Mouse (Mus musculus) frontal cortex, postnatal 36 days (tissue): ENCODE measurements at regions not wholly inside any gene's neighbourhood (a gene's known extent, or its start where the extent isn't known, plus 50 kb on each side); places are given as distances from the start of the nearest gene placed in this dataset.

Experiments
- DNase-seq, 2 experiments: peaks; one replicate each; pipeline ENCODE4 v3.0.0; 2022; ENCODE audit warnings: low spot score in 2 of 2

DNA sequence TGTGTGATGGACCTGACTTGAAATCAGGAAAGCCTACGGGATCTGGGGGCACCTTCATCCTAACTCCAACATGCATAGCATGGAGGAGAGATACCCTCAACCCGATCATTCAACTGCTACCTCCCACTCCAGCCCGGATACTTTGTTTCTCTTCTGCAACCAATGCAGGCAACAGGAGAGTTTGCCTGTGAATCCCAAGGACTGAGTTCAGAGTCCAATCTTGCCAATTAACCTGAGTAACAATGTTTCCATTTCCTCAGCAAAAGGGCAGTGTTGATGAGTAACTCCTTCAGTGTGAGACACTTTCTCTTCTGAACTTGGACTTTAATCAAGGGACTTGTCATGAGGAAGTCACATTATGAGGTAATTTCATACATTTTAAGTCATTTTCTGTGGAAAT lies 129.1 kb upstream of the Gdf10 start:
- no peak for DNase-seq

DNA sequence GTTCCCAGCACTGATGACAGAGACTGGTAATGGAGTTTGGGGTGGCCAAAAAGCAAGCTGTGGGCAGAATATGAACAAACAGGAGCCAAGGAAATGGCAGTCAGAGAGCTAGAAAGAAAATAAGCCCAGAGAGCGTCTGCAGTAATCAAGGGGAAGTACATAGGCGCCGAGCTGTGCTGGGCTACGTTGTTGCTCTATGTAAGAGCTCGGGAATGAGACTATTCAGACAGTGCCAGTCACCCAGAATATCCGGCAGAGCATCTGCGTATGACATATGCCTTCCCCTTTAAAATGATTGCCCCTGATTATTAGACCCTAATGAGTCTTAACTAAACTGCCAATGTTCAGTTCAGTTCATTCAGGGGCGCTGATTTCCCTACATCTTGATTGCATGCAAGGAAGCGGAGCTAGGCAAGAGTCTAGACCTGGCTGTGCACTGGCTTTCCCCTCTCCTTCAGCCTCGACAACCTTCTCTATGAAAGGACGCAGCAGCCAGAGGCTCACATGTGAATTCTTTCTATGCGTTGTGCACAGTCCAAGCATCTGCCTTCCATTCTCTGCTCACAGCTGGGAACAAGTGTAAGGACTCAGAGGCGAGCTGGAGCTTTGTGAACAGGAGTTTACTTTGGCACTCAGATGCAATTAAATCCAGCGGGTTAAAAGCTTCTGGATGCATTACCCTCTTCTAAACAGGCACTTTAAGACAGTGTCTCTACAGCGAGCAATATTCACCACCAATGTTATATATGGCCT lies 125.7 kb upstream of the Gdf10 start:
- DNase-seq = no peak

DNA sequence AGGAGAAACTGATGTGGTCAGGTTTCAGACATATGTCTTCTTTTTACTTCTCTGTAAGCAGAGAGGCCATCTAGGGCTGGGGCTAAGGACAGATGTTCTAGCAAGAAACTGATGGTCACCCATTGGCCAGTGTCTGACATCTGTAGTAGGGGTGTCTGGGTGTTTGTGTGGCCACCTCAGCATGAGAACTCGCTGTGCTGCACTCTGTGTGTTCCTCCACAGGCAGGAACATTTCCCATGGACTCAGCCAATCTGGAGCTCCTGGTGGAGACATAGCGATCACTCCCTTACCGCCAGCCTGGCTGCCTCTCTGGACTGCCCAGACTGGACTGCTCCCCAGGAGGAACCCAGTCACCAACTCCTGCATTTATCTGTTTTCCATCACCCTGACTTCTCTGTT lies 119.1 kb upstream of the Gdf10 start:
- DNase-seq = no peak

DNA sequence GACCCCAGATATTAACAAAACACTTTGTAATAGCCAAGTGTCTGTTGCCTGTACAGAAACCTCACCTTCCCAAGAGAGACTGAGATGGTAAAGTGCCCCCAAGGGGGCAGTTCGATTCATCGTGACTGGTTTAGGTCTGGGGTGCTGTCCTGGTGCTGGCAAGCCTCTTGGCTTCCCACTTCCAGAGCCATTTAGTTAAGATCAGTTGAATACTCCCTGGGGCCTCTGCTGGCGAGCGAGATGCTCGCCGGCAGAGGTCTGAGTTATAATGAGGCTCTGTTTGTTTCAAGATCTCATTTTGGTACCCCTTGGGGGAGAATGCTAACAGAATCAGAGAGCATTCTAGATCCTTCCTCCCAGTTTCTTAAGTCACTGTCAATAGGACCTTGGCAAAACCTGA lies 118.7 kb upstream of the Gdf10 start:
- DNase-seq = no peak

DNA sequence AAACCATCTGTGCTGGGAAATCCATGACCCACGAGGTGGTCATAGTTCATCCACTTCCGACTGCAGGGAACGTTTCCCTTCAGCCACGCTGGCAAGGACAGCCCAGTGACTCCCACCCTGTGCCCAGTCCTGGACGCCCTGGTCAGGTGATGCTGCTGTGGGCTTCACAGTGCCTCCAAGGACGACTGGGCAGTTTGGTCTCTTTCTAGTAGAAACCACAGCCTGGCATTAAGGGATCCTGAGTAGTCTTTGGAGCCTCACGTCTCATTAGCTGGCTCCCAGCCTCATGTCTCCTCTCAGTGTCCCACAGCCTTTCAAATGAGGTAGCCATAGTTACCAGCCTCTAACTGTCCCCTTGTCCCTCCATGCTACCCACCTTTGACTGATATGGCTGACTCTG lies 116.2 kb upstream of the Gdf10 start:
- DNase-seq = no peak

DNA sequence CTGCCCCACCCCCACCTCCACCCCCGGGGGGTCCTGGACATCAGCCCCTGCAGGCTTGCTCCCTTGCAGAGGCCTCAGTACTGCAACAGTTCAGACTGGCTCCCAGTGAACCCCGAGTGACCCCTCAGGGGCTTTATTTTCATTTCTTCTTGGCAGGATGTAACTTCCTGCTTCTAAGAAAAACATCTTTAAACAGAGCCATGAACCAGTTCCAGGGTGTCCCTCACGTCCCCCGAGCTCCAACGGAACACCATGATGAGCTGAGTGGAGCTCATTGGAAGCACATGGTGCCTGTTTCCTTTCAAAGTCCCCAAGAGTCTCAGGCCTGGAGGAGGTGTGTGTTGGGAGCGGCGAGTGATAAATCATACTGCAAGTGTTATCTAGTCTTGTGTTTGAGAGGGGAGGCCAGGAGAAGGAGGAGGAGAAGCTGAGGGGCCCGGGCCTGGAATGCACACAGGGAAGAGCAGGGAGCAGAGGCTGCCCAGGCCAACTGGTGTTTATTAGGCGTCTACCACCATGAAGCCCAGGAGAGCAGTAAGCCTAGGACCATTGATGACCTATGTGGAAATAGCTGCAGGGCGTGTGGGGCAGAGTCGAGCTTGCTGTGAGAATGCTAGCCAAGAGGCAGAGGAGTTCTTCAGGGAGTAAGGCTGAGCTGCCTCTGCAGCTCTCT lies 114.7 kb upstream of the Gdf10 start:
- DNase-seq = no peak

DNA sequence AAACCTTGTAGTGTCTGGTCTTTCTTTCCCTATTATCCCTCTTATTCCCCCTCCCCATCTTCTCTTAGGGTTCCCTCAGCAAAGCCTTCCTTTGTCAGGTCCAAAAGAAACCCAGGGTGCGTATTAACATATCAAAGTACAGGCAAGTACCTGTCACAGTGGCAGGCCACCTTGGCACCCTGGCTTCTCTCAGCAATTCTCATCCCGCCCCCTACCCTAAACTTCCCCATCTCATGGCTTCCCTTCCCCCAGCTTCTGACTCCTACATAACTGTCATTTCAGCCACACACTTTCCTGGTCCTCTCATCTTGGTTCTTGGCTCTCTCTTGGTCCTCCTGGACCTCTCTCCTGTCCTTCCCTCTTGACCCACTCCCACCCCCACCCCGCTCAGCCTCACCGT lies 112.8 kb upstream of the Gdf10 start:
- DNase-seq = no peak

DNA sequence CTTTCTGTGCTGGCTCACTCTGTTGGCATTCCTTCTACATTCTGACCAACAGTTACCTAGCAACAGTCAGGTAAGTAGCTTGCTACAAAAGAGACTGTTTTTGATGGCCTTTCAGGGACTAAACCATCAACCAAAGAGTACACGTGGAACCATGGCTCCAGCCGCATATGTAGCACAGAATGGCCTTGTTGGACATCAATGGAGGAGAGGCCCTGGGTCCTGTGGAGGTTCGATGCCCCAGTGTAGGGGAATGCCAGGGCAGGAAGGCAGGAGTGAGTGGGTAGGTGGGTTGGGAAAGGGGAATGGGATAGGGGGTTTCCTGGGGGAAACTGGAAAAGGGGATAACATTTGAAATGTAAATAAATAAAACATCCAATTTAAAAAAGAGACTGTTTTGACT lies 112.1 kb upstream of the Gdf10 start:
- no peak for DNase-seq

DNA sequence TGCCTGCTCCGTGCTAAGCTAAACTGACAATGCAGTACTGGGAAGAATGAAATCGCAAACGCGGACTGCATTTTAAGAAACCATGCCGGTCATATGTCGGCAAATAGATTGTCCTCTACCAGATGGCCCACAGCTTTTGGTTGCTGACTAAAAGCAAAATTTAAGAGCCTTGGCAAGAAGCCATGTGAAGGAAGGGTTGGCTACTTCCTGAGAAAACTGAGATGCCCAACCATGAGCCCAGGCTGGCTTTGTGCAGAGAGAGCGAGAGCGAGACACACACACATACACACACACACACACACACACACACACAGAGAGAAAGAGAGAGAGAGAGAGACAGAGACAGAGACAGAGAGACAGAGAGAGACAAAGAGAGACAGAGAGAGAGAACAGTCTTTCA lies 111.1 kb upstream of the Gdf10 start:
- no peak for DNase-seq

DNA sequence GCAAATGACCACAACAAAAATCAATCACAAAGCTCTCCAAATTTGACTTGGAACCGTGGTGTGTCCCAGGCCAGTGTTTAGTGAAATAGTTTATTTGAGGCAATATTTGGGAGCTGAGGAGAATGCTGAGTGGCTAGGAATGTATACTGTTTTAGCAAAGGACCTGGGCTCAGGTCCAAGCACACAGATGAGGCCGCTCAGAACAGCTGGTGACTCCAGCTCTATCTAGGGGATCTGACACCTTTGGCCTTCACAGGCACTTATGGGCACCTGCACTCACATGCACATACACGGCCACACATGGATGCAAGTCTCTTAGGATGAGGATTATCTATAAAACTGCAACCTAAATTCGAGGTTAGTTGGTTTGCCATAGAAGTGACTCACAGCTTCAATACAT lies 110.6 kb upstream of the Gdf10 start:
- DNase-seq = no peak

DNA sequence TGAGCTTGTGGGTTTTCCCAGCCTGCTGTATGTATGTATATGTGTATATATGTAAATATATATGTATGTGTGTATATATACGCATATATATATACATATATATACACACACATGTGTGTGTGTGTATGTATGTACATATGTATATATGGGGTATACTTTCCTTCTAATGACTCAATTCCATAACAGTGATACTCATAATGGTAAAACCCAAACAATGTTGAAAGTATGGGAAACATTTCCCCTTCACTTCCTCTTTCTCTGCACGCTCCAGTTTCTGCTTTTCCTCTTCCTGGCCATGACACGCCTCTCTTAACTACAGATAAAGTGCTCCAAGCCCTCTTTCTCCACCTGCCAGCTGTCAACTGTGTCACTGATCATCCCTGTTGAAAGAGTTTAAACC lies 110.1 kb upstream of the Gdf10 start:
- DNase-seq = no peak

DNA sequence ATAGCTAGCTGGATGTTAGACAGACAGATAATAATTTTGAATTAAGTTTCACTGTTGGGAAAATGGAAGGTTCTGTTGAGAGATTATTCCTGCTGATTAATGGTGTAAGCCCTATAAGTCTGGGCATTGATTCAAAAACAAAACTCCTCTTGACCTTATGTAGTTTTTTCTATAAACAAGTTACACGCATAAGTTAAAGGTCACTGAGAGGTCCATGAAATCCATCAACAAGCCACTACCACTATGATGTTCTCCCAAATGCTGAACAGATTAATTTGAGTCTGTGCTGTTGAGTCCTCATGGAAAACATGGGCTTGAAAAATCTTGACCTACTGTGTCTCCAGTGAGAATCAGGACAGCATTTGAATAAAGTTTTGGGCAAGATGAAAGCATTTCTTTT lies 109.3 kb upstream of the Gdf10 start:
- no peak for DNase-seq

DNA sequence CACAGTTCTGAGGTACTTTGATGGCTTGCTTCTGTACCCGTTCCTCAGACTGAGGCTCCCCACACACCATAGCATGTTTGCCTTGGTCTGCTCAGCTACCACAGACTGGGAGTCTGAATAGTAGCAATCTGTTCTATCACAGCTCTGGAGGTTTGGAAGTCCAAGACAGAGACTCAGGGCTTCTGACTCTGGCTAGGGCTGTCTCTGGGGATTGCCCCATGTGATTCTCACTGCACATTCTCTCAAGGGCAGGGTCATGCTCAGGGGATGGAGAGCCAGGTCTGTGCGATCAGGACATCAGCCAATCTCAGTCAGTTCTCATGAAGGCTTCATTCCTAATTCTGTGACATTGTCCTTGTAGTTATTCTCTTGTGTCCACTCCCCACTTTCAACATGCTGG lies 108.8 kb upstream of the Gdf10 start:
- DNase-seq = no peak

DNA sequence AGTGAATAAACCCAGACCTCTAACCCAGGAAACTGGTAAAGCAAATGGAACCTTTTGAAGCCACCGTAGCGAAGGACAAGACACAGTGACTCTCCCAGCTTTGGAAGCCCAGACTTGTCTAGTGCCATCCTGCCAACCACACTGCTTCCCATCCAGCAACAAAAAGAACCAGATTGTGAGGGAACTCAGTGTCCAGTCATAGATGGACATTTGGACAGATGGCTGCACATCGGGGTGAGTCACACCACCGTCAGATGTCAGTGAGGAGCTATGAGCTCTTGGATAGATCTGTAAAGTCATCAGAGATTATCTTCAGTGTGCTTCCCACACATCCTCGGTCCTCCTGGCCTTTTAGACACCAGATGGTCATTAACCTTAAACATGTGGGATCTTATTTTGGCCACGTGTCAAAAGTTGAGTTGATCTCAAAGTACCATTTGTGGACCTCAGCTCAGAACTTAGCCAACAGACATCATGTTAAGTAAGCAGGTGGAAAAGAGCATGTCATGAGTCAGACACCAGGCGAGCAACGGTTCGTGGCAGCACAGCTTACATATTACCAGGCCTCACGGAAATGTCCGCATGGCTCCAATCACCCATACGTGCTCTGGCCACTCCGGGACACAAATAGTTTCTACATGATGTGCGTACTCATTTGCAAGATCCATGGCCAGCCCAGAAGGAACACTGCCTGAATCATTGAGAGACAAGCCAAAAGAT lies 102.7 kb upstream of the Gdf10 start:
- no peak for DNase-seq

DNA sequence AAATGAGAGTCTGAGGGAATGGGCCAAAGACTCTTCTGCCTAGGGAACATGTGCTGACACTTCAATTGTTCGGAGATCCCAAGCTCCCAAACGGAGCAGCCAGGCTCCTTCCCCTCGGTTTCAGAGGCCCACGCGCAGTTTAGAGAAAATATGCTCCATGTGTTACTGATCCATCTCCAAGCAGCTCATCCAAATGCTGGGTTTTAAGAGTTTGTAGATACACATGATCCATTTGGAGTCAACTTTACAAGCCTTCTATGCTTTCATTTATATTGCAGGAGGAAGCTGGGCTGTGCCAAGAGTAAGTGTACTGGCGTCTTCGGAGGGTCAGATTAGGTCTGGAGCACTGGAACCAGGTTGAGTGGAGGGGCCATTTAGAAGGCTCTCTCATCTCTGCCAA lies 102.0 kb upstream of the Gdf10 start:
- DNase-seq = no peak

DNA sequence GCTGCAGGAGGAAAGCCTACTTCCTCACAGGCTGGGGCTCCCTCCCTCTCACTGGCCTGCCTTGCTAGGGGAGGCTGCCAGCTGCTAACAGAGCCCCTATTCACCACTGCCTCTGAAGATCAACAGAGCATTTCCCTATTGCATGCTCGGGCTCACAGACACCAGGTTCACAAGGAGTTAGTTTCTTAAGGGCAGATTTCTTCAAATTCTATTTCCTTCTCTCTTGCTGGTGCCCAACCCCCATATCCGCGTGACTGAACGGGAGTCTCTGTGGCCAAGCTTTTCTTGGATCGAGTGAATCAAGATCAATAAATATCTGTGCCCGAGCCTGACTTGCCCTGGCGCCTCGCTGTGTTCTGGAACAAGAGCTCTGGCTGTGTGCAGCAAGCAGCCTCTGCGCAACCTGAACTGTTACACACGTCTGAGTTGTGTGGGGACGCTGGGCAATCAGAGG lies 98.9 kb upstream of the Gdf10 start:
- peak; percentile 37 to 42 for DNase-seq

DNA sequence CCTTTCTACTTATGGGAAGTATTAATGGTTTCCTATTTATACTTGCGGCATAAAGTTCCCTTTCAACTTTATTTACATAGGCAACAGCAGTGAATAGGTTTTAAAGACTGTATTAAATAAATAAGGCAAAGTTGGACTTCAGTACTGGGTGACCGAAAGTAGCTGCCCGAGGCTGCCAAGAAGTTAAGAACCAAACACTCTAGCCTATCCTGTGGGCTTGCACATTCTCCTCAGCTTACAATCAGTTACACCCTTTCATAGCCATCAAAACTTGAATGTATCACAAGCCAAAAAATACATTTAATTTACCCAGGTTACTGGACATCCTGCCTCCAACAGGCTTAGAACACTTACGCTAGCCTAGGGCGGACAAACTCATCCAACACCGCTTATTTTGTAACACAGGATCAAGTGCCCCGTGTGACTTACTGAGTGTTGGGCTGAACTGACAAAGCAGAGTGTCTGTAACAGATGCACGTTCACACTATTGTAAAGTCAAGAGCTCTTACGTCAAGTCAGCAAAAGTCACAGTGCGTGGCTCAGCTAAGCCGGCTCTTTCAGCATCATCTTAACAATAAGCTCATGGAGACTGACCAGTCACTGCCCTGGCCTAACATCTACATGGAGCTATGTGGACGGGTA lies 97.3 kb upstream of the Gdf10 start:
- no peak for DNase-seq

DNA sequence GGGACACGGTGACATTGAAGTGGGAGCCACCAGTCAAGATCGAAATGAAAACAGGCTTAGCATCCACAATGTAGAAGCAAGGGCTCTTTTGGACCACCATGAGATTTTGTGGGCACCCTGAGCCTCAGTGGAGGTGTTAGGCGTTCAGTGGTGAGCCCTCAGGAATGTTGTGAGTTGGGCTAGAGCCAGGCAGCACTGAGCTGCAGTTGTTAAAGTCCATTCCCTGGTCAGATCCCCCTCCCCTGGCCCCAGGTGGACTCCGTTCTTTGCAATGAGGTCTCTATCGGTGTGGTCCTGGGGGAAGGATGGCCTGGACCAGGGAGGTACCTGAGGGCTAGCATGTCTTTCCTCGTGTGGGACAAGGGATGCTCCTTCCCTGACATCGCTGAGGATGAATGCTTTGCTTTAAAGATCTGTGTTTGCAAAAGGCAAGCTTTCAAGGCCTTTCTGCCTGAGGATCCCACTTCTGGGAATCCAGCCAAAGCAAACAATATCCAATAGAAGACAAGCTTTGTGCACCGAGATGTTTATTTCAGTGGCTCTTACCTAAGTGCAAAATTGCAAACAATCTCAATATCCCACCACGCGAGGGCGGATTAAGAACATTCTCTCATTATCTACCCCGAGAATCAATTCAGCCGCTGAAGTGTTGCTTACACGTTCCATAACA lies 90.6 kb upstream of the Gdf10 start:
- no peak for DNase-seq

DNA sequence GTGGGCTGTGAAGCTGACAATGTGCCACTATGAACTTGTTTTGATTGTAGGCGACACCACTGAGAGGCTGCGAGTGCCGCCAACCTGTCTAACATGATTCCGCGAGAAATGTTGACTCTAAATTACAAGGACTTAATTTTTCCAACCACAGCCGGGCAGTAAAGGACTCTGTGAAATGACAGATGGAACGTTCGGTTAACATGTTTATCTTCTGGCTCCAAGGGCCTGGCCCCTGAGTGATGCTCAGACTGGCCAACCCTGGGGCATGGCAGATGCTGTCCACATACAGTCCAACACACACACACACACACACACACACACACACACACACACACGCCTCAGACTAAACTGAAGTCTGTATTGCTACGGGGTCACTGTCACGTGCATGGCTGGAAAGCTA lies 87.0 kb upstream of the Gdf10 start:
- DNase-seq = no peak

DNA sequence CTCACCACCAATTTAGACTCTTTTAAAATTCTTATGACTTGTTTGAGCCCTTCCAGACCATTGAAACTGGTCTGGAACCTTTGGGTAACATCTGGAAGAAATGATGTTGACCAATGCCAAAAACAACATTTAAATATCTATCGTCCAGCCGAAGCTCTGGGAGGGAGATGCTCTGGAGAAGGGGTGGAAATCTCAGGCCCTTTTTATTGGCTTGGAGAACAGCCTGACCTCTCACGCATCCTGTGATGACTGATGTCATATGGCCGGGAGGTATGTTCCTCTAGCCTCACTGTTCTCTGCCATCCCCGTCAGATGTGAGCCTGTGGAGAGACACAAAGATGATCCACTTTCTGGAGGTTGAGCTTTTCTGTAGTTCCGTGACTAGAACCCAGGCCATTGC lies 81.6 kb upstream of the Gdf10 start:
- DNase-seq = no peak

DNA sequence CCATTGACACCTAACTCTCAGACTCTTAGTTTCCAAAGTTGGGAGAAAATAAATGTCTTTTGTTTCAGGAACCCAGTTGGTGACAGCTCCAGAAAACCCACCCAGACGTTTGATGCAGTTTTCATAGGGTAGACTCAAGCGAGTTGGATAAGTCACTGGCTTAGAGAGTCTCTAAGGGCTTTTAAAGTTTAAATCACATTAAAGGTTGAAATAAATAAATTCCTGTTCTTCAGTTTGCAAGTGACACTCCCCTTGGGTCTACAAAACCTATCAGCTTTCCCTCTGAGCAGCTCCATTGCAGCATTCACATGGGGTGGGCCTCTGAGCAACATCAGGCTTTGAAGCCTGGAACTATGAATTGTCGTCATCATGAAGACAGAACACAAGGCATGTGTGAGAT lies 69.9 kb upstream of the Gdf10 start:
- DNase-seq = no peak

DNA sequence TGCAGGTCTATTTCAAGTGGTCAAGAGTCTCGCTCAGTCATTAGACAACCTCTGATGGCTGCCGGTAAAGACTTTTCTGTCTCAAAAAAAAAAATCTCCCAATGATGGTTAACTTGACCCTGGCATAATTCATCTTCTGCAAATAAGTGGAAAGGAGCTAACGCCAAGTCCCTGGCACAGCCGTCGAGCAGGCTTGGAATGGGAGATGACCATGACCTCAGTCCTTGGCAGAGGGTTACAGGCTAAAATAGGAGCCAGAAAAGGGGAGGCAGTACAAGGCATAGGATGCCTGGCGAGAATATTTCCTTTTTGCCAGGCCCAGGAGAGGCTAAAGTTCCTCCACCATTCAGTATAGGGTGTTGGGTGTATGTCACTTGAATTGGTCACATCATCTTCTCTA lies 69.2 kb upstream of the Gdf10 start:
- no peak for DNase-seq
